Mouse (Mus musculus) stomach, postnatal 0 days (tissue): ENCODE measurements at regions not wholly inside any gene's neighbourhood (a gene's known extent, or its start where the extent isn't known, plus 50 kb on each side); places are given as distances from the start of the nearest gene placed in this dataset.

ENCODE experiments used
- ATAC-seq: fragments of 200-750 bp; cut with Nextera tagmentation; 2 replicates; pipeline ENCODE4 v1.8.0; 2017; ENCODE audit not compliant: low FRiP score, low TSS enrichment
- DNase-seq: peaks from one replicate; pipeline ENCODE4 v3.0.0-alpha.2; 2016; ENCODE audit warnings: low spot score
- H3K27ac ChIP-seq: fragments of 300-500 bp; sonication (generic); replicated peaks from 2 replicates; pipeline ENCODE4 v1.5.1; 2014; ENCODE audit warnings: mild to moderate bottlenecking, control low read depth
- H3K27me3 ChIP-seq: fragments of 300-500 bp; sonication (generic); 2 replicates; pipeline ENCODE4 v1.6.1; 2014; ENCODE audit warnings: low read length; ENCODE audit not compliant: control insufficient read depth, insufficient read depth
- H3K36me3 ChIP-seq: fragments of 300-500 bp; sonication (generic); 2 replicates; pipeline ENCODE4 v1.6.1; 2014; ENCODE audit warnings: low read length, mixed read lengths; ENCODE audit not compliant: control insufficient read depth, insufficient read depth
- H3K4me1 ChIP-seq: fragments of 300-500 bp; sonication (generic); replicated peaks from 2 replicates; pipeline ENCODE4 v1.6.1; 2014; ENCODE audit warnings: antibody characterized with exemption; ENCODE audit not compliant: control insufficient read depth, insufficient read depth
- H3K4me2 ChIP-seq: fragments of 300-500 bp; sonication (generic); replicated peaks from 2 replicates; pipeline ENCODE4 v1.6.1; 2014; ENCODE audit warnings: low read depth, mild to moderate bottlenecking, control low read depth, moderate library complexity
- H3K4me3 ChIP-seq: fragments of 300-500 bp; sonication (generic); 2 replicates; pipeline ENCODE4 v1.5.1; 2014; ENCODE audit warnings: low read depth, low read length, control low read depth
- H3K9ac ChIP-seq: fragments of 300-500 bp; sonication (generic); 2 replicates; pipeline ENCODE4 v1.6.1; 2014; ENCODE audit warnings: mild to moderate bottlenecking, low read length, control low read depth, mixed read lengths
- H3K9me3 ChIP-seq: fragments of 300-500 bp; sonication (generic); 2 replicates; pipeline ENCODE4 v1.6.1; 2016; ENCODE audit warnings: low read length; ENCODE audit not compliant: control insufficient read depth
- CTCF ChIP-seq: IDR thresholded peaks from 2 replicates; pipeline ENCODE4 v1.5.1; 2016; ENCODE audit warnings: antibody characterized with exemption, low read depth, mild to moderate bottlenecking, moderate library complexity
- EP300 ChIP-seq: optimal IDR thresholded peaks from 2 replicates; pipeline ENCODE3; 2016; ENCODE audit warnings: antibody characterized with exemption
- WGBS: fragments of 180-500 bp; shearing (Covaris S2); extraction: QIAGEN DNeasy Blood & Tissue Kit; methylation state at CpG from one replicate; pipeline ENCODE4 v1.1.7; 2014; 5-methylcytosine and 5-hydroxymethylcytosine counted together

DNA sequence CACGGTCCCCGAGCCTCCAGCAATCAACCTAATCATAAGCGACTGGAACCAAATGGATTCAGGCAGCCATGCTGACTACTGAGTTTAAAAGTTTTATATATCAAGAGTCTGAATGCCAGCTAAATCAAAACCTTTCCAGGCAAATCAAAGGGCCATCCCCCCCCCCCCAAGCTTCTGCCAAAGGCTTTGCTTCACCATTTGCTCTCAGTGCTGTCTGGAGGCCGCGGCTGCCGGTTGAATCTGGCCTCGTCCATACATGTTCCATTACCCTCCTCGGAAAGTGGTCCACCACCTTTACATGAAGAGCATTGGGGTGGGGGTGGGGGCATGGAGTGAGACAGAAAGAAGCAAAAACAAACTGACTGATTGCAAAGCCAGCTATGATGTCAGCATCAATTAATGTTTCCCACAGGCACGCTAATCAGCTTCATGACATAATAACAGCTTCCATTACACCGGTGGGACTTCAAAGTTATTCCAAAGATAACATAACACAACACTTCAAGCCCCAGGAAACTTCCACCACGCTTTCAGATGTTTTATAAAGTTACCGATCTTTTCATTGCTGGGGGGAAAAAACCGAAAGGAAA lies 116.6 kb upstream of the Irx5 start:
- 81% methylated on average over 13 of the region's 13 CpGs for WGBS
- no peaks in the 10 kb centered on the region for H3K4me1 ChIP-seq

DNA sequence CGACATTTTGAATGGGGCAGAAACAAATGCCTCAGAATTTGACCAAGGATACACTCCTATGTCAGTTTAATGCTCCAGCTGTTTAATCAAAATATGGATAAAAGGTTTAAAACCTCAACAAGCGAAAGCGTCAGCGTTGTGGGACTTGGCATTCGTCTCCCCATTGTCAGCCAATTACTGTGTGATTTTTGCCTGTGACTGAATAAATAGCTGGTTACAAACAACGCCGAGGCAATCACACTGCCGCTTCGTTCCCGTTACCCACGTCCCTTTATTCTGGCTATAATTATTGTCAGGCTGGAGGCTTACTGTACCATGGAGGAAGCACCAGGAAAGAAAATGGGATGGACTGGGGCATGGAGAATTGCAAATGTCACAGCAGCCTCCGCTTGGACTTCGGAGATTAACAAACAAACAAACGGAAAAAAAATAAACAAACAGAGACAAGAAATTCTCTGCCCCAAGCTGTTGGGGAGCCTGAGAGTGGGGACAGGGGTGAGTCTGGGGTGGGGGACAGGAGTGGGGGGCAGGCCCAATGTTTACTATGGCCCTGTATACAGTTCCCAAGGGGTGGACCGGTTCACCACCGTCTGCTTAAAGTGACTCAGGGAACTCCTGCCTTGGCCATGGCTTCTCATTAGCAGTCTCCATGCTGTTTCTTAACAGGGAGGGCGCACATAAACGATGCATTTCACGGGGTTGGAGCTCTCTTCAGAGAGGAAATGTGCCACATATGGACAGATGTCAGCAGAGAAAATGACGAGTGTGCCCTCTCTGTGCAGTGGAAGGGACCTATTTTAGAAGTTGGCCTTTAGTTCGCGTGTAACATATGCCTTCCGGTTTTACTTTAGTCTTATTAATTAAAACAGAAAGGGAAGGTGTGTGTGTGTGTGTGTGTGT lies 125.8 kb upstream of the Irx5 start:
- WGBS: 60% methylated on average over 23 of the region's 23 CpGs
- no peak overlapping the region for H3K9ac ChIP-seq
- TF ChIP-seq EP300: no peak
- no peak for TF ChIP-seq CTCF
- H3K27ac ChIP-seq: no peak overlapping the region
- no peaks in the 10 kb centered on the region for H3K27me3 ChIP-seq
- DNase-seq (no peak), ATAC-seq (no peak)
- no peaks in the 10 kb centered on the region for H3K4me1 ChIP-seq
- no peaks in the 10 kb centered on the region for H3K9me3 ChIP-seq
- no peak overlapping the region for H3K4me2 ChIP-seq
- H3K4me3 ChIP-seq: no peak overlapping the region
- H3K36me3 ChIP-seq: no peaks in the 10 kb centered on the region

More for the DNA sequence above, 116.6 kb upstream of the Irx5 start:
- ATAC-seq (no peak), DNase-seq (no peak)
- no peak overlapping the region for H3K4me2 ChIP-seq
- H3K27me3 ChIP-seq: no peaks in the 10 kb centered on the region
- no peak overlapping the region for H3K4me3 ChIP-seq
- H3K9ac ChIP-seq: no peak overlapping the region
- H3K9me3 ChIP-seq: no peaks in the 10 kb centered on the region
- no peak for TF ChIP-seq CTCF
- TF ChIP-seq EP300: no peak
- no peaks in the 10 kb centered on the region for H3K36me3 ChIP-seq
- no peak overlapping the region for H3K27ac ChIP-seq

GRCm38 (mm10) chr8:92229526-92229925 lies 127.9 kb upstream of the Irx5 start:
- Histone ChIP-seq H3K27ac (no peak overlapping the region), H3K9ac (no peak overlapping the region), H3K27me3 (no peaks in the 10 kb centered on the region), H3K4me3 (no peak overlapping the region), H3K4me1 (no peaks in the 10 kb centered on the region), H3K9me3 (no peaks in the 10 kb centered on the region), H3K36me3 (no peaks in the 10 kb centered on the region), H3K4me2 (no peak overlapping the region)
- TF ChIP-seq CTCF (no peak), EP300 (no peak)
- DNase-seq: no peak
- ATAC-seq: no peak
- 93% methylated on average over 2 of the region's 2 CpGs for WGBS

- DNase-seq (no peak), ATAC-seq (no peak)
- Histone ChIP-seq H3K4me2 (no peak overlapping the region), H3K36me3 (no peaks in the 10 kb centered on the region), H3K4me1 (no peaks in the 10 kb centered on the region), H3K9ac (no peak overlapping the region), H3K9me3 (no peaks in the 10 kb centered on the region), H3K4me3 (no peak overlapping the region), H3K27ac (no peak overlapping the region), H3K27me3 (no peaks in the 10 kb centered on the region)
- WGBS: 85% methylated on average over 3 of the region's 3 CpGs
- TF ChIP-seq EP300 (no peak), CTCF (no peak)
Observed at GRCm38 (mm10) chr8:92224929-92225328, 132.5 kb upstream of the Irx5 start.

DNA sequence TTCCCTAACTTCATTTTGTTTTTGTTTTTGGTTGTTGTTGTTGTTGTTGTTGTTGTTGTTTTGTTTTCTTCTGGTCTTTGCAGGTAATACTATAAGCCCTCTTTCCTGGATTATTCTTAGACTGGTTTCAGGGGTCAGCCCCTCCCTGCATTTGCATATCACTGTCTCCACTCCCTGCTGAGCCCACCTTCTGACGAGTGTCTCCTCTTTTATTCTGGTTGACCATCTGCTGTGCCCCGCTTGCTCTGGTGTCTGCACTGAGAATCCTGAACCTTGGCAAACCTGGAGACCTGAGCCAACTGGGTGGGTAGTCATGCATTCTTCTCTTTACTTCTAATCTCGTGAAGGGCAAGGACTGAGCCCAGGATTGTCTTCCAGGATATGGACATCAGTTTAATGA lies 134.4 kb upstream of the Irx5 start:
- Histone ChIP-seq H3K4me1 (no peaks in the 10 kb centered on the region), H3K4me2 (no peak overlapping the region), H3K27ac (no peak overlapping the region), H3K9me3 (no peaks in the 10 kb centered on the region), H3K36me3 (no peaks in the 10 kb centered on the region), H3K27me3 (no peaks in the 10 kb centered on the region), H3K4me3 (no peak overlapping the region), H3K9ac (no peak overlapping the region)
- 50% methylated on average over 3 of the region's 3 CpGs for WGBS
- DNase-seq (no peak), ATAC-seq (no peak)
- TF ChIP-seq CTCF: no peak
- TF ChIP-seq EP300: no peak
